Mouse (Mus musculus) kidney, postnatal 0 days (tissue): ENCODE measurements around the gene Adcy5. TPM values are rescaled to one million over a fixed set of nuclear protein-coding genes. Genes with fewer than 3 reads are reported as not detected.
A peak's percentile ranks its signal among the peaks of the same experiment; 100 is the strongest.

Source experiments
- ATAC-seq: fragments of 200-750 bp; cut with Nextera tagmentation; replicated peaks from 2 replicates; pipeline ENCODE4 v1.8.0; 2017; ENCODE audit warnings: low read depth, moderate number of reproducible peaks, moderate TSS enrichment, moderate library complexity; ENCODE audit not compliant: low FRiP score
- DNase-seq: peaks from one replicate; pipeline ENCODE4 v3.0.0-alpha.2; 2016; ENCODE audit warnings: low spot score
- H3K27ac ChIP-seq: fragments of 300-500 bp; sonication (generic); 2 replicates; pipeline ENCODE4 v1.5.1; 2014; ENCODE audit warnings: mild to moderate bottlenecking
- H3K27me3 ChIP-seq: fragments of 300-500 bp; sonication (generic); 2 replicates; pipeline ENCODE4 v1.6.1; 2014; ENCODE audit warnings: low read length, mixed read lengths; ENCODE audit not compliant: insufficient read depth
- H3K36me3 ChIP-seq: fragments of 300-500 bp; sonication (generic); 2 replicates; pipeline ENCODE4 v1.6.1; 2014; ENCODE audit warnings: low read length, mixed read lengths; ENCODE audit not compliant: insufficient read depth
- H3K4me1 ChIP-seq: fragments of 300-500 bp; sonication (generic); replicated peaks from 2 replicates; pipeline ENCODE4 v1.6.1; 2014; ENCODE audit warnings: antibody characterized with exemption, low read length, mixed read lengths; ENCODE audit not compliant: insufficient read depth
- H3K4me2 ChIP-seq: fragments of 300-500 bp; sonication (generic); 2 replicates; pipeline ENCODE4 v1.6.1; 2014; ENCODE audit warnings: mild to moderate bottlenecking, low read length, moderate library complexity, mixed read lengths
- H3K4me3 ChIP-seq: fragments of 300-500 bp; sonication (generic); replicated peaks from 2 replicates; pipeline ENCODE4 v1.5.1; 2014; ENCODE audit warnings: low read depth, low read length
- H3K9ac ChIP-seq: fragments of 300-500 bp; sonication (generic); 2 replicates; pipeline ENCODE4 v1.6.1; 2014; ENCODE audit warnings: low read depth, low read length
- H3K9me3 ChIP-seq: fragments of 300-500 bp; sonication (generic); replicated peaks from 2 replicates; pipeline ENCODE4 v1.6.1; 2016; ENCODE audit warnings: low read length, inconsistent platforms, mixed read lengths
- CTCF ChIP-seq: IDR thresholded peaks from 2 replicates; pipeline ENCODE4 v1.5.1; 2016; ENCODE audit warnings: antibody characterized with exemption, low read depth, mild to moderate bottlenecking, moderate library complexity
- WGBS: fragments of 180-500 bp; shearing (Covaris S2); extraction: QIAGEN DNeasy Blood & Tissue Kit; methylation state at CpG from one replicate; pipeline ENCODE4 v1.1.7; 2014; 5-methylcytosine and 5-hydroxymethylcytosine counted together
- polyA plus RNA-seq: library from polyadenylated mRNA; unstranded; fragments of >200 nt; fragmentation: Nextera tagmentation; extraction: Ambion mirVana; gene quantifications from 2 replicates; pipeline ENCODE4 v1.2.1, GENCODE M21; 2015

Adcy5 gene
- polyA plus RNA-seq, 1 experiment from 2014 or later: 0.63 TPM

DNA sequence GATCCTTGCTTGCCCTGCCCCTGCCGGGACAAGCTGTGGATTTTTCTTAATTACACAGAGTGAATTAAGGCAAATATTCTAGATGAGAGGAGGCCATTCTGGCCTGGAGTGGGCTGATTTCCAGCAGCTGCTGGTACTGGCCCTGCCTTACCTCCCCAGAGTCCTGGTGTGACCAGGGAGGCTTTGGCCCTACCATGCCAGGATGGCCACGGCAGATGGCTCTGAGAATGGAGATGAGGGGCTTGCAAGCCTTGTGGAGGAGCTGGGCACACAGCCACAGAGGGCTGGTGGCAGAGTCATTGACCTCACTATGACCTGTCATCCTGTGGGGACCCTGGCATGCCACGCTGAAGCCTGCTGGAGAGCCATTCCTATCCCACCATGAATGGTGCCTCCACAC, 54.1 kb downstream of the Adcy5 start:
- WGBS: 65% methylated on average over 3 of the region's 3 CpGs
- H3K27me3 ChIP-seq: no peaks in the 10 kb centered on the region
- H3K4me3 ChIP-seq: no peak overlapping the region
- H3K4me2 ChIP-seq: no peak overlapping the region
- no peaks in the 10 kb centered on the region for H3K9me3 ChIP-seq
- H3K9ac ChIP-seq: no peak overlapping the region
- no peaks in the 10 kb centered on the region for H3K36me3 ChIP-seq
- no peak overlapping the region for H3K27ac ChIP-seq
- no peak for TF ChIP-seq CTCF
- H3K4me1 ChIP-seq: no peaks in the 10 kb centered on the region
- DNase-seq (no peak), ATAC-seq (no peak)

DNA sequence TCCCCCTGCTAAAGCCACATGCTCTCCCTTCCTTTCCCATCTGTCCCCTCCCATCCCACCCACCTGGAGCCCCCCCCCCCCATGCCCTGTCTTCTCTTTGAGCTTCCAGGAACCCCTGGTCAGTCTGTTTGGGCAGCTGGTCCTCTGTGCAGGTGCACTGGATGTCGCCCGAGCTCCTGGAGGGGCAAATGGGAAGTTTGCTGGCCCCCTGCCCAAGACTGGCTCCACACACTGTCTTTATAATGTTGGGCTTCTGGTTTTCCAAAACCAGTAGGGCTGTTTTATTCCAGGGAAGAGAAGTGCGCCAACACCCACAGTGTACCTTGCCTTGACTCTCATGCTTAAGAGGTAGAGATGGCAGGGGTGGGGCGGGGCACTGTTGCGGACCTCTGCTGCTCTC, 55.1 kb downstream of the Adcy5 start:
- H3K4me2 ChIP-seq: no peak overlapping the region
- H3K27ac ChIP-seq: no peak overlapping the region
- TF ChIP-seq CTCF: no peak
- H3K27me3 ChIP-seq: no peaks in the 10 kb centered on the region
- no peaks in the 10 kb centered on the region for H3K36me3 ChIP-seq
- H3K9ac ChIP-seq: no peak overlapping the region
- WGBS: 79% methylated on average over 5 of the region's 5 CpGs
- ATAC-seq (no peak), DNase-seq (no peak)
- no peaks in the 10 kb centered on the region for H3K9me3 ChIP-seq
- H3K4me3 ChIP-seq: no peak overlapping the region
- H3K4me1 ChIP-seq: no peaks in the 10 kb centered on the region

DNA sequence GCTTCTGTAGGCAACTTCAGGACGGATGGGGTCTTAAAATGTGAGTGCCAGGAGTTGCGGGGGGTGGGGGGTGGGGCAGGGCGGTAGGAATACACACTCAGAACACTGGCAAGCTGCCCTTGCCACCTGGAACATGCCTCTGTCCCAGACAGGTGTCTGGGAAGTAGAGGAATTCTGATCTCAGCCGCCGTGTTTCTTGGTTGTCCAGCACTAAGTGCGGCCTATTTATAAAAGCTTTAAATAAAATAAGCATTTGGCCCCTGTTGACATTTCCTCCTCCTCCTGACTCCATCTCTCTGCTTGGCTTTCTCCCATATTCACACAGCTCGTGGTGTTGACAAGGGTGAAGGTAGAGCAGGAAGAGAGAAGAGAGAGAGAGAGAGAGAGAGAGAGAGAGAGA, 60.4 kb downstream of the Adcy5 start:
- H3K4me3 ChIP-seq: no peak overlapping the region
- ATAC-seq: no peak
- no peaks in the 10 kb centered on the region for H3K27me3 ChIP-seq
- TF ChIP-seq CTCF: no peak
- WGBS: 48% methylated on average over 7 of the region's 7 CpGs
- peak overlapping the region; percentile 58; the same call in 1 of the 2 replicates for H3K27ac ChIP-seq
- H3K9me3 ChIP-seq: no peaks in the 10 kb centered on the region
- peaks cover 4% of the 10 kb centered on the region; the same call in 1 of the 2 replicates for H3K4me1 ChIP-seq
- H3K9ac ChIP-seq: no peak overlapping the region
- DNase-seq: peak; percentile 75
- no peak overlapping the region for H3K4me2 ChIP-seq
- H3K36me3 ChIP-seq: no peaks in the 10 kb centered on the region

DNA sequence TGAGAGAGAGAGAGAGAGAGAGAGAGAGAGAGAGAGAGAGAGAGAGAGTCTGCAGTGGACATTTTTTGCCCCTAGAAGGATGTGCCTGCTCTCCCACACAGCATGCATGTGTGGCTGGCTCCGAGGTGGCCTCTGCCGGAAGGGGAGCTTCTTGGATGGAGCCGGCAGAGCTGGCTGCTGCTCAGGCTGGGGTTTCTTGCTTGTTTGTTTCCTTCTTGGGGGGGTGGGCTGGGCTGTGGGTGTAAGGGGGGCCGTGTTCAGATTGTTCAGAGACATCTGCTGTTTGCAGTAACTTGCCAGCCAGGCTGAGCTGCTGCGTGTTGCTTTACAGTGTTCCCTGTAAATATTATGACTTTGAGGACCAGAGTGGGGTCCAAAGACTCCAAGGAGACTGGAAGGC, 60.8 kb downstream of the Adcy5 start:
- WGBS: 28% methylated on average over 5 of the region's 5 CpGs
- Histone ChIP-seq H3K36me3 (no peaks in the 10 kb centered on the region), H3K4me3 (no peak overlapping the region), H3K27ac (peak overlapping the region; percentile 58), H3K9me3 (no peaks in the 10 kb centered on the region), H3K4me2 (no peak overlapping the region), H3K4me1 (peaks cover 4% of the 10 kb centered on the region; the same call in 1 of the 2 replicates), H3K27me3 (no peaks in the 10 kb centered on the region), H3K9ac (no peak overlapping the region)
- TF ChIP-seq CTCF: no peak
- ATAC-seq: peak; percentile 81; the same call in 1 of the 2 replicates
- peak; percentile 77 for DNase-seq

DNA sequence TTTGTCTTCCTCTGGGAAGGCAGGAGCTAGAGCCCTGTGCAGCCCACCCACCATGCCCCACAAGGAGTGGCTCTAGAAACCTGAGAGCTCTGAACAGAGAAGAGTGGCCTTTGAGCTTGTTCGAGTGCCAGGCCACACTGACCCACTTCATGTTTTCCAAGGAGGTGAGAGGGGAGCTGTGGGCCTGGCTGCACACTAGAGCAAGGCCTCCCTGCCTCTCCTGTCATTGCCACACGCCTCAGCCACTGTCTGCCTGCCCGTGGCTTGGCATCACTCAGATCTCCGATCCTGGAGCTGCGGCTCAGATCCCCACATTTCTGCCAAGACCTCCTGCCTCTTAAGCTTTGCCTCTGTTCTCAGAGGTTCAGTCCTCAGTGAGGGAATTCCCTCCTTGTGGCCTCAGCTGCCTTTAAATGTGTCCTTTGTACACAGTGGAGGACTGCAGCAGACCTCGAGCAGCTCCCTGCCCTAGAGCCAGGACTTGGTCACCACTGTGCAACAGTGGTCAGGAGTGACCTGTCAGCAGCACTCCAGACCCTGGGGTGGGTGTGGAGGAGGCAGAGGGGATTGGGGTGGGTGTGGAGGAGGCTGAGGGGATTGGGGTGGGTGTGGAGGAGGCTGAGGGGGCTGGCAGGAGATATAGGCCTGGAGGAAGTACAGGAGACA, 62.3 kb downstream of the Adcy5 start:
- H3K36me3 ChIP-seq: no peaks in the 10 kb centered on the region
- H3K4me1 ChIP-seq: peaks cover 4% of the 10 kb centered on the region; the same call in 1 of the 2 replicates
- H3K9ac ChIP-seq: no peak overlapping the region
- no peak for TF ChIP-seq CTCF
- no peak overlapping the region for H3K27ac ChIP-seq
- H3K4me2 ChIP-seq: no peak overlapping the region
- ATAC-seq (no peak), DNase-seq (no peak)
- no peak overlapping the region for H3K4me3 ChIP-seq
- no peaks in the 10 kb centered on the region for H3K9me3 ChIP-seq
- H3K27me3 ChIP-seq: no peaks in the 10 kb centered on the region
- 56% methylated on average over 6 of the region's 6 CpGs for WGBS

DNA sequence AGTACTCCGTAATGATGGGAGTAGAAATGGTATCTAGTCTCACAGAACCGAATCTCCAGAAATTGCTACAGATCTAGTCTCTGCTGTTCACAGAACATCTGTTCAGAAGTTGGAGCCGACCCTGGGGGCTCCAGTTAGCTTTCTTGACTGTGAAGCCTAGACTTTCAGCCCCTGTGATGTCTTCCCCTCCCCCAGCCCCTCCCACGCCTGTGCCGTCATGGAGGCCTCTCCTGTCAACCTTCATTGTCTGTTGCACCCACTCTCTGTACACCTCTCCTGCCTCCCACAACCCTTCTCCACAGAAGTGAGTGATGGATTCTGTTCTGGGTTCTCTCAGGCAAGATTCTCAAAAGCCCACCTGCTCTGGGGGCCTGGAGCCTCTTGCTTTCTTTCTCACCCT, 65.7 kb downstream of the Adcy5 start:
- H3K27ac ChIP-seq: no peak overlapping the region
- no peaks in the 10 kb centered on the region for H3K27me3 ChIP-seq
- ATAC-seq: no peak
- 49% methylated on average over 5 of the region's 5 CpGs for WGBS
- H3K36me3 ChIP-seq: no peaks in the 10 kb centered on the region
- peaks cover 4% of the 10 kb centered on the region; the same call in 1 of the 2 replicates for H3K4me1 ChIP-seq
- H3K4me3 ChIP-seq: no peak overlapping the region
- no peak overlapping the region for H3K9ac ChIP-seq
- no peak for TF ChIP-seq CTCF
- H3K4me2 ChIP-seq: no peak overlapping the region
- no peak for DNase-seq
- H3K9me3 ChIP-seq: no peaks in the 10 kb centered on the region

DNA sequence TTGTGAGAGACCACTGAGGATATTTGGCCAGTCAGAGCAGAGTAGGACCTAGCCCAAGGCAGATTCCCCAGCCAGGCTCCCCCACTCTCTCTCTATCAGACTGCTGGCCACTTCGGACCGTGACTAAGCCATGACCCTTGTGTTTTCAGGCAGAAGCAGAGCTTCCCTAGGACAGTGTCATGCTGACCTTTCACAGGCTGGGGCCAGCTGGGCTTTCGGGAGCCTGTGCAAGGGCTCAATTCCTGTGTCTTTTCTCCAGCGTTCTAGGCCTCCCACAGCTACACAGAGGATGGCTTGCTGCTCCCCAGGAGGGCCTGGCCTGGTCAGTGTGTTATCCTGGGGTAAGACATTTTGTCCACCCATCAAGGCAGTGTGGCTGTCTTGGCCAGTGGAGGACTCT, 66.9 kb downstream of the Adcy5 start:
- DNase-seq (no peak), ATAC-seq (no peak)
- no peak overlapping the region for H3K27ac ChIP-seq
- no peak overlapping the region for H3K9ac ChIP-seq
- no peak for TF ChIP-seq CTCF
- H3K4me2 ChIP-seq: no peak overlapping the region
- H3K27me3 ChIP-seq: no peaks in the 10 kb centered on the region
- 58% methylated on average over 4 of the region's 4 CpGs for WGBS
- no peaks in the 10 kb centered on the region for H3K9me3 ChIP-seq
- no peak overlapping the region for H3K4me3 ChIP-seq
- H3K4me1 ChIP-seq: no peaks in the 10 kb centered on the region
- H3K36me3 ChIP-seq: no peaks in the 10 kb centered on the region
